Mouse (Mus musculus) inflammation-experienced regulatory T-cells, adult 6 months (primary cell): ENCODE data around the gene Slf1. TPM values are rescaled to one million over a fixed set of nuclear protein-coding genes. Genes with fewer than 3 reads are reported as not detected.

Experiments used
- polyA plus RNA-seq, 3 experiments: library from polyadenylated mRNA; unstranded; fragments of 100-300 nt; shearing (Covaris generic); gene quantifications; one replicate each; pipeline ENCODE4 v1.2.1; 2017

Gene Slf1
- polyA plus RNA-seq, 3 experiments from 2014 or later, result 26.3 to 39.3 (median 32.1) TPM

Other genes with a start within 250 kb of the Slf1 start
- gene 2210408I21Rik, start 67 bp upstream of the Slf1 start, polyA plus RNA-seq, result 1 to 10 TPM; 2.7 to 3.5 (median 3.1) TPM